Mouse (Mus musculus) urinary bladder, postnatal 14 days (tissue): Measurements from ENCODE around the gene Zmynd10.
A peak's percentile ranks its signal among the peaks of the same experiment; 100 is the strongest.

ENCODE experiments used
- DNase-seq: peaks from one replicate; pipeline ENCODE4 v3.0.0; 2021; ENCODE audit warnings: low spot score

Zmynd10 gene

DNA sequence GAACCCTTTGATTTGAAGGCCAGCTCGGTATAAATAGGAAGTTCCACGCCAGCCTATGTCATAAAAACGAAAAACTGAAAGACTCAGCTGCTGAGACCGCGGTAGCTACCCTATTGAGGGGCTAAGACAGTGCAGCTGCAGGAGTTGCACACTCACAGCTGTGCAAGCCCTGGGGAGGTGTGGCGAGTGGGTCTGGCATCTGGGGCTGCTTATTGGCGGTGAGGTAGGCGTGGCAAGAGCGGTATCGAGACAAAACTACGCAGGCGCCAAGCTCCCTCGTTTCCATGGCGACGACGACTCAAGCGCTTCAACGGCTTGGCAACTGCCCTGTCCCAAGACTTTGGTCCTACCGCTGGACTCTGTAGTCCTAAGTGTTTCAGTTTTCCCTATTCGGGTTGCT, at the start of gene Zmynd10:
Zmynd10 (plus strand) TSS at position 273 of the 400 bp plus-strand sequence.
- peak; percentile 89 for DNase-seq

DNA sequence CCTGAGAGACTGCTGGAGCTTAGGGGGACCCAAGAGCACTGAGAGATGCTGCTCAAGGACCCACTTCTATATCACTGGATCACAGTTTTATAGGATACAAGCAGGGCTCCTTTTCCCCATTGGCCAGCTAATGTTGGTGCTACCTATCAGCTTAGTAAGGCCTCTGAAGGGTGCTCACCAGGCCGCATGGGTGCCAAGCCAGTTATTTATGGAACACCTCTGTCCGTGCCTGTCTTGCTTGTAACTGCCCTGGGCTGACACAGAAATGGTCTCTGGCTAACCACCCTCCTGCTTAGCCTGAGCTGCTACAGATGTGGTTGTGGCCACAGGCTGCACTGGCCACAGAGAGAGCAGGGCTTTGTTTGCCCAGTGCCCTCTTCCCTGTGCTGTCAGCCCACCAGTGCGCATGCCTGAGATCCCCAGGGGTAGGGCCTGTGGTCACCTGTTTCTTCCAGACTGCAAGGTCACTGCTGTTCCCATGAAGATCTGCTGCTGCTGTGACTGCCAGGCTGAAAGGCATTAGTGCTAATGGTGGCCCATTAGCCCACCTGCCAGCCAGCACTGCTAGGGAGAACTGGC, 46.3 kb upstream of the Zmynd10 start:
- no peak for DNase-seq

DNA sequence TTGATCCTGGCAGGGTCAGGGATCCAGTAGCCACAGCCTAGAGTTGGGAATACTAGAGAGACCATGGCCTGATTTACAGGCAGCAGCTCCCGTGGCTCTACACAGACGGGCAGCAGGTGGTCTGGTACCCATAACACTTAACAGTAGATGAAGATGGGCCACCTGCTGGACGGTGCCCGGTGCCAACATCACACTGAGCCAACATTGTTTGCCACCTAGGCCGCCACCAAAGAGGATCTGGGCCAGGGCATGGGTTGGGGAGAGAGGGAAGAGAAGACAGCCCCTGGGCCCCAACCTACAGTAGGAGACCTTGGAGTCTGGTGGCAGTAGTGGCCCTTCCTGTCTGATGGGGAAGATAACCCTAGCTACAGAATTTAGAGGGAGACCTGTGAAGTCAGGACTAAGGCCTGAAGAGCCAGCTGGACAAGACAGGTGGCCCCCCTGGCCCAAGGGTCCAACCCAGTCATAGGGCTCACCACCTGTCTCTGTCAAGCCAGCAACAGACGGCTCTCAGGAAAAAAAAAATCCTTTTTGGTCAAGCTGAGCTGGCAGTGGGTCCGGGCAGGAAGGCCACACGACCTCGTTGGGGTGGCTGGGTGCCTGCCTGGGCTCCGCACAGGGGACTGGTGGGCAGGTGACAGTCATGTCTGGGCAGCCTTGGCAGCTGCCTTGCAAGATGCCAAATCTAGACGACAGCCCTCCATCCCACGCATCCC, 44.8 kb upstream of the Zmynd10 start:
- DNase-seq, result no peak

DNA sequence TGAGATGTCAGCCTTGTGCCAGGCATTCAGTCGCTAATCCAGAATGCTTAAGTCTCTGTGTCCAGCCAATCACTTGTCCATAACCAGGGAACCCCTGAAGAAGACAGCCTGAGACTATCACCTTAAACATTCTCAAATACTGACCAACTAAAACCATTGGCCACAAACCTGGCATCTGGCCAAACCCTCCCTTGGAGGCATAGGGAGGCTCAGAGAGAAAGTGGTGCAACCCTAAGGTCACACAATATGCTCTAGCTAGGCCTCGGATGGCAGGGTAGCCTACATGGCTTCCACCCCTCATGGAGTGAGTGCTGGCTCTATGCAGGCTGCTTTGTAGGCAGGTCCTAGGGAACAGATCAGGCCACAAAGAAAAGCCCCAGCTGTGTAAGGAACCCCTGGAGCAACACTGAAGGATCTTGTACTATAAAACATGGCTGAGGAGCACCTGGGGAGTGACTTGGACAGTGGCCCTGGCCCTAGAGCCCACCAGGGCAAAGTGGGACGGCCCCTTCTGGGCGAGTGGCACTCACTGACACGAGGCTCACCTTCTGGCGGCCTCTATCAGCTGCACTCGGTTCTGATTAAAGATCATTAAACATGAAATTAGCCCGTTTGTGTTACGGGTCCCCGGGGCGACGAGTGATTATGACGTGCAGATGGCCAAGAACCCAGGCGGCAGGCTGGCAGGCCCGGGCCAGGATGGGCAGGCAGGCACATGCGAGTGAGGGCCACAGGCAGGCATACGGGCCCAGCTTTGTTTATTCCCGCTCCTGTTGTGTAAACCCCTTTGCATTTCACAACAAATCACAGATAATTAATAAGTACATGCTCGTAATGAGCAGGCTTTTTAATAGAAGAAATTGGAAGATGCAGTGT, 42.2 kb upstream of the Zmynd10 start:
- DNase-seq, result no peak

DNA sequence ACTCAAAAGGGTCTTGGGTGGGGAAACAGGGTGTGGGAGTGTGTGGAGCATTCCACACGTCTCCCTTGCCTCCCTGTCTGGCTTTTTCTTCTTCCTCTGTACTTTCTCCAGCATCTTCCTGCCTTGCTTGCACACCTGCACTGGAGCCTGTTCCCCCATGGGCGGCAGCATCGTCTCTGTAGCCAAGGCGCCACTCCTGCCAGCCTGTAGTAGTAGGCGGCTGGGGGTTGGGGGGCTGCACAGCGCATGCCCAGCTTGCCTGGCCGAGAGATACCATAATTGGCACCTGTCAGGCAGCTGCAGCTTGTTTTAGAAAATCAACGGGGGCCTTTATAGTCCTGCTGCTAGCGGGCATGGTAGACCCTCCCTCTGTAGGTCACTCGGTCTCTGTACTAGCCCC, 38.8 kb upstream of the Zmynd10 start:
- no peak for DNase-seq

DNA sequence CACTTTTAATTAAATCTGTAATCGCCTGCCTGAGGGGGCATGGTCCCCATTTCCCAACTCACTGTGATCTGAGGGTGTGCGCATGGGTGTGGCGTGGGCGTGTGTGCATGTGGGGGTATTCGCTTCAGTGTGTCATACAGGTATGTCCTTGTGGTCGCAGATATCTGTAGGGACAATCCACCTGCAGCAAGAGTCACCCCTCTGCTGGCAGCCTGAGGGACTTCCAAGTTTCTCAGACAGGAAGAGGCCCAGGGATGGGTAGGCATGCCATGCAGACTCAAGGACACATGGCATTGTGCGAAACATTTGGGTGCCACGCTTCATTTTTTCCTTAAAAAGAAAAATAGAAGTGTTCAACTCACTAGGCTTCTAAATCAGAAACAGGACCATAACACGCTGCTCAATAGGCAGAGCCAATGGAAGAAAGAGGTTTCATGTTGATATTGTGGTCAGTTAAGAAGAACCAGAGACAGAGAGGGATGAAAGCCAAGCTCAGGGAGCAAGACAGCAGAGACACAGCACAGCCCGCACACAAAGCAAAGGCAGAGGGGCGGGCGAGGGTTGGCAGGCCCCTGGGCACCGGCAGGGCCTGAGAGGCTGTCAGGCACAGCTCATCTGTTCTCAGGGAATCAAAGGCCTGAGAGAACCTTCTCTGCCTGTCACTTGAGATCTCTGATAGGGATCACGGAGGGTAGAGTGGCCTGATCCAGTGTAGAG, 36.6 kb upstream of the Zmynd10 start:
- DNase-seq, result no peak

DNA sequence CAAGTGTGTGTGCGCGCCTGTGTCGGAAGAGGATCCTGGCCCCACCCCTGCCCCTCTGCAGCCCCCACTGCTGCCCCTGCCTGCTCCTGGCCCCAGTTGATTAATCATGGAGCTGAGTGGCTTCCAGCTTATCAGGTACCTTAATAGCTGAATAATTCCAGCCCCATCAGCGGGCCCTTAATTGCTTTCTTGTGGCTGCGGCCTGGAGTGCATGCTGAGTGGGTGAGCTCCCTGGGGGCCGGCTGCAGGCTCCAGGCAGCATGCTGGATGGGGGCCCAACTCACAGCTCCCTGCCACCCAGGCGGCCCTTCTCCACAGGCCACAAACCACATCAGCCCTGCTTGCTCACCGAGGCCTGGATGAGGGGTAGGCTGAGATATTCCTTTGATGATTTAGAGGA, 35.7 kb upstream of the Zmynd10 start:
- no peak for DNase-seq

DNA sequence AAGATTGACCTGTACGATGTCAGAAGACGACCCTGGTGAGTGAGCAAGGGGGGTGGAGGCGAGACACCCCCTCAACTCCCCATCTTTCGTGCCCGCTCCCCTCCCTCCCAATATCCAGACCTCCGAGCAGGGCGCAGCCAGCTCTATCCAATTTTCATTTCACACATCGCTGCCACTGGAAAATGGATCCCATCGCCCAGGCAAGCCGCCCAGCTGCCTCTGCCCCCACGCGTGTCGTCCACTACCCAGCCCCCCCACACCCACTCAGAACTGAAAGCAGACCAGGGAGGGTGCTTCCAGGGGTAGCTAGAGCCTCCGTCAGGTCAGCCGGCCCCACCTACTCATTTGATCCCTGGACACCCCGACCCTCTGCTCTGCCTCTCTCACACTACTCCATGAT, 34.8 kb upstream of the Zmynd10 start:
- no peak for DNase-seq

DNA sequence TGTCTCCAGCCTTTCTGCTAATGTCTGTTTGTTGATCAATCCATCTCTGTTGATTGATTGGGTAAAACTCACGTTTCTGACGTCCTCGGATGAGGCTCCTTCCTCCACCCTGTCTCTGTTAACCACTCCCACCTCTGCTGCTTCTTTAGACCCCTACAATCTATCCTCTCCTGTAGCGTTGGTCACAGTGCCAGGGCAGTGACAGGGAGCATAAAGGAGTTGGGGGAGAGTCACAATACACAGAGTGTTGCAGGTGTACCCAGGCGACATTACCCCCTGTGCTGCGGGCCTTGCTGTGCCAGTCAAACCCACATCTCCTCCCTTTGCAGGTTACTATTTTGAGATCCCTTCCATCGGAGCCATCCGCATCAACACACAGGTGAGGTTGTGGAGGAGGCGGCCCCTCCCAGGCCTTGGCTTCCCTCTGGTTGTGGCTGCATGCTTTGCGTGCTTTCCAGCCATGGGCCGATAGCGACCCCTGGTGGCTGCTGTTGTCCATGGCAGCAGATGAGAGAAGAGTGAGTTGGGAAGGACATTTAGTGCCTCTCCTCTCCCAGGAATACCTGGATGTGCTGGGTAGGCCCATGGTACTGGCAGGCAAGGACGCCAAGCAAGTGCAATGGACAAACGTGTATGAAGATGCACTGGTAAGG, 32.7 kb upstream of the Zmynd10 start:
- peak; percentile 82 for DNase-seq

DNA sequence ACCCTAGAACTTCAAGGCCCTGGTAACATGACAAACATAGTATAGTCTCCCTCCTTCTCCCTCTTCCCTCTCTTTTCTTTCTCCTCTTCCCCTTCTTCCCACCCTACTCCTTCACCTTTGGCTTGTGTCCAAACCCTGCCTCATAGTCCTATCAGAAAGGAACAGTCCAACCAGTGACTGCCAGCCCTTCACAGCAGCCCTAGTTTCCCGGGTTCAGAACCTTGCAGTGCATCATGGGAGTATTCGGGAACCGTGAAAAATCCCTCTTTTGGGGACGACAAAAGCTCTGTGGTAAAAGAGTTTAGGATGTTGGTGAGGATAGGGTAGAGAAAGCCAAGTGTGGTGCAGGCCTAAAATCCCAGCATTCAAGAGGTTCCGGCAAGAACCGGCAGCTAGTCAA, 26.8 kb upstream of the Zmynd10 start:
- DNase-seq, result no peak

DNA sequence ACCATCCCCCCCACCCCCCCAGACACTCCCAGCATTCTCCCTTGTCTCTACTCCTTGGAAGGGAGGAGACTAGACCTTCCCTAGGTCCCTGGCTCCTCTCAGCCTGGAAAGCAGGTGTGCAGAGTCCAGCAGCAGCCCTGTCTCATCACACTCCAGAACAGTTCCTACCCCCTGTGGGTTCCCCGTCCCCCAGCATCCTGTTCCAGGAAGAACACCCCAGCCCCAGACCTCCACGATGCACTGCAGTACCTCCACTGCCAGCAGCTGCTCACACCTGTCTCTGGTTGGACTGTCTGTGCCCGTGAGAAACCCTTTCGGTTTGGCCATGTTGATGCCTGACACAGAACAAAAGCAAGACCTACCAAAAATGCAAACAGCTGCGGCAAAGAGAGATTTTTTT, 25.9 kb upstream of the Zmynd10 start:
- DNase-seq, result no peak

DNA sequence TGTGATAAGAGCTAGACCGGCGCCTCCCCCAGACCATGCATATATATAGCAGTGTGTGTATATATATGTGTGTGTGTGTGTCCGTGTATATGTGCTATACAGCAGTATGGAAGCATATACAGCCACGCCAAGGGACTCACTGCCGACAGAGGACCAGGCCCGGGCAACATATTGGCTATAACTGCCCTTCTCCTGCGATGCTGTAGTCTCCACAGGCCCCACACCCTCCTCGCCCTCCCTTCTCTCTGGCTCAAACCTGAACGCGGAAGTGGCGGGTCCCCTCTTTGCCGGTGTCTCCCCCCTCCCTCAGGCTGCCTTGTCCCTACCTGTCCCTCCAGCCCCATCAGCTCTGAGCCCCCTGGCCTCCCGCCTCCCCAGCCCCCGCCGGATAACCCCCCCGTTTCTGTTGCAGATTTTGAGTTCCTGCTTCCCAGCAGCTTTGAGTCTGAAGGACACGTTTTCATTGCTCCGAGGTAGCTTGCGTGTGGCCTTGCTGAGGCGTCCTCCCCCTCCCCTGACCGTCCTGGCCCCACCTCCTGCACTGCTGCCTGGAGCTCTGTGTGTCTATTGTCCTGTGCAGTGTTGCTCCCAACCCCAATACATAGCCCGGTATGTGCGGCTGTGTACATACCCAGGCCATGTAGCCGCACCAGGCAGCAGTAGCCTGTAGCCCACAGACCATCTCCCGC, 25.2 kb upstream of the Zmynd10 start:
- DNase-seq, result no peak

DNA sequence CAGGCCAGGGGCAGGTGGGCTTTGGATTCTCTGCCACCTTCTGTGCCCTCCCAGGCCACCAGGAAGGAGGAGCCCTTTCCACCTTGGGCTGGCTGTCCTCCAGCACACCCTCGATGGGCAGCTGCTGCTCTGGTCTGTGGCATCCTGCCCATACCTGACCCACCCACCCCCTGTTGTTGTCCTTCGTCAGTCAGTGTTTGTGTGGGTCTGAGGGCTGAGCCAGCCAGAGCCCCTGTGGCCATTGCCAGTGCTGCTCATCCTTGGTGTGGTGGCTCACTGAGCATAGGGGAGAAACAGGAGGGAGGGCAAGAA, 24.7 kb upstream of the Zmynd10 start:
- no peak for DNase-seq

DNA sequence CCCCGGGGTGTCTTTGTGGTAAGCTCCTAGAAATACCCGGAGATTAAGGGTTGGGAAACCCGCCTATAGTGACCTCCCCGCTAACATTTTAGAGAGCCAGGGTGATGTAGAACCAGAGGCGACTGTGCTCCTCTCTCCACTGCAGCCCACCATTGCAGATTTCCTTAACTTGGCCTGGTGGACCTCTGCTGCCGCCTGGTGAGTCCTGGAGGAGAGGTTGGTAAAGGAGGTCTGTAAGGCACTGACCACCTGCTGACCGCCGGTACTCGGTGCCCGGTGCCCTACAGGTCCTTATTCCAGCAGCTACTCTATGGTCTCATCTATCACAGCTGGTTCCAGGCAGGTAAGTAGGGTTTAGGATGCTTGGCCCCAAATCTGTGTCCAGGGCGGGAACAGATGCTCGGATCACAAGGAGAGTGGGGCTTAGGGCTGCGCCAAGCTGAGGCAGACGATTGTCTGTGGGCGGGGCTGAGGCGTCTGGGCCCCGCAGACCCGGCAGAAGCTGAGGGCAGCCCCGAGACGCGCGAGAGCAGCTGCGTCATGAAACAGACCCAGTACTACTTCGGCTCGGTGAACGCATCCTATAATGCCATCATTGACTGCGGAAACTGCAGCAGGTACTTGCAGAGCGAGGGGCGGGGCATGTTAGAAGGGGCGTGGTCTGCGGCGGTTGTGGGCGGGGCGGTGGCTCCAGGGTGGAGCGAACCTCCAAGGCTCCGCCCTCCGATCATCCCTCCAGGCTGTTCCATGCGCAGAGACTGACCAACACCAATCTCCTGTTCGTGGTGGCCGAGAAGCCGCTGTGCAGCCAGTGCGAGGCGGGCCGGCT, 20.7 kb upstream of the Zmynd10 start:
- DNase-seq, result peak; percentile 86

DNA sequence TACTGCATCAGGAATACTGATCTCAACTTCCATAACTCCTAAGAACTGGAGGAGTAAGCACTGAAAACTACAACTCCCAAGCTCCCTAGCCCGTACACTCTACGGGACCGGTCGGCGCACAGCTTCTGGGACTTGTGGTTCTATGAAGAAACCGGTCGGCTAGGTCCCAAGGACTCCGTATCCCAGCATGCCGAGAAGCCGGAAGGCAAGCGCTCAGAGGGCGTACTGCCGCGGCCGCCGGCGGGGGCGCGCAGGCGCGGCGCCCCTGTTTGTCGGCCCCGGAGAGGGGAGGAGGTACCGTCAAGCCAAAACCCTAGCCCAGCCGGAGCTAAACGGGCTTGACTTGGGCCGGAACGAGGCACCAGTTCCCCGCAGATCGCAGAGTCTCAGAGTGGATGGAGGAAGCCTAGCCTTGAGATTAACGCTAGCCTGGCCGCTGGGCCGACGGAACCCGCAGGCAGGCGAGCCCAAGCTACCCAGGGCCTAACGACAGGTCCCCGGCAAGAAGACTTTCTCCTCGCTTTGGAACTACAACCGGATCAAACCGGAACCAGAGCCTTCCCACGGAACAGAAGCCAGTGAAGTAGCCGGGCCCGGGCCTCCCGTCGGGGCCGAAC, 13.2 kb upstream of the Zmynd10 start, which contains the start of gene Tmem115:
Tmem115 (plus strand) TSS at position 155 of the 617 bp plus-strand sequence.
- peak; percentile 93 for DNase-seq

DNA sequence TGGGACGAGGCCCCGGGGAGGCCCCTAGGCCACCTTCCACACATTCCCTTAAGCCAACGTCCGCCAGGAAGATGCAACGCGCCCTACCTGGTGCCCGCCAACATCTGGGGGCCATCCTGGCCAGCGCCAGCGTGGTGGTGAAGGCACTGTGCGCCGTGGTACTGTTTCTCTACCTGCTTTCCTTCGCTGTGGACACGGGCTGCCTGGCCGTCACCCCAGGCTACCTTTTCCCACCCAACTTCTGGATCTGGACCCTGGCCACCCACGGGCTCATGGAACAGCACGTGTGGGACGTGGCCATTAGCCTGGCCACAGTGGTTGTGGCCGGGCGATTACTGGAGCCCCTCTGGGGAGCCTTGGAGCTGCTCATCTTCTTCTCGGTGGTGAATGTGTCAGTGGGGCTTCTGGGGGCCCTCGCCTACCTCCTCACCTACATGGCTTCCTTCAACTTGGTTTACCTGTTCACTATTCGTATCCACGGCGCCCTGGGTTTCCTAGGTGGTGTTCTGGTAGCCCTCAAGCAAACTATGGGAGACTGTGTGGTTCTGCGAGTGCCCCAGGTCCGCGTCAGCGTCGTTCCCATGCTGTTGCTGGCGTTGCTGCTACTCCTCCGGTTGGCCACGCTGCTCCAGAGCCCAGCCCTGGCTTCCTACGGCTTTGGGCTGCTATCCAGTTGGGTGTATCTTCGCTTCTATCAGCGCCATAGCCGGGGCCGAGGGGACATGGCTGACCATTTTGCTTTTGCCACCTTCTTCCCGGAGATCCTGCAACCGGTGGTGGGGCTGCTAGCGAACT, 12.5 kb upstream of the Zmynd10 start:
- no peak for DNase-seq

DNA sequence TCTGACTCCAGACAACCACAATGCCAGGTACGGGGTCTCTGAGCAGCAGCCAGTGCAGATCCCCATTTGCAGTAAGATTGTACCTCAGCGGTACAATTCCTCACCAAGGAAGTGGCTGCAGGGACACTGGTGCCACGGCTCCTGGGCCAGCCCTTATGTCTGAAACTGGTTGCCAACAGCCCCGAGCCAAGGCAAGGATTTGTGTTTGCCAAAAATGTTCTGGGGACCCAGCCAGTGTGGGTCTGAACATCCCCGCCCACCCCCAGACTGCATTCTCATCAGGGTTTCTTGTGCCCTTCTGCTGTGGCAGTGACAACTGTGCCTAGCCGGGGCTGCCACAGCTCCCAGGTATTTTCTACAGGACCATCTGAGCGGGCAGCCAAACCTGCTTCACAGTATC, 8.9 kb upstream of the Zmynd10 start:
- no peak for DNase-seq

DNA sequence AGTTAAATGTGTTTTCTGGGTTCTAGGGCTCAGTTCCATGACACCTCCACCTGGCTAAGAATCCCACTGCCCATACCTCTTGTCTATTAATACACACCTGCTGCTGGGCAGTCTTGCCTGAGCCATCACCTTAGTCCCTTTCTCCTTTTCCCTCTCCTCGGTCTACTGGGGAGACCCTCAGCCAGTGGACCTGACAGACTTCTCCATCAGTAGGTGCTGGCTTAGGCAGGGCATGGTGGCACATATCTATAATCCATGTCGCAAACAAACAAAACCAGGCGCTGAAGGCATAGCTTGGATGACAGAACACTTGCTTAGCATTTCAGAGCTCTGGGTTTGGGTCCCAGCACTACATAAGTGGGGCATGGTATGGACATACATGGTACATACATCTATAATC, 8.4 kb upstream of the Zmynd10 start:
- no peak for DNase-seq

DNA sequence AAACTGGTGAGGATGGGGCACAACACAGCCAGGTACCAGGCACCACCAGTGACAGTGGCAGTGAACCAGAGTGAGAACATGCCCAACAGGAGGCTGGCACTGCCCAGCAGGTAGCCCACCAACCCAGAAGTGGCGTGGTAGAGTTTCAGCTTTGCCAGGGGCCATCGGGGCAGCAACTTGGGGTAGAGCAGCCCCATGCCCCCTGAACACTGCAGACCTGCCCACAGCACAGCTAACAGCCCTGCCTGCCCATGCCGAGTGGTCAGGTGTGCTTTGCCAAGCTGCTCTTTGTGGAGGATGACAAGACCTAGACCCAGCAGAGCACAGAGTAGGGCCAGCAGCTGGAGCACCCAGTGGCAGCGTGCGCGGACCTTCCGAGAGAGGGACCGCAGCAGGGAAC, 7.2 kb upstream of the Zmynd10 start:
- DNase-seq, result no peak
